Mouse (Mus musculus) testis, postnatal 10 days (tissue): ENCODE data around the gene Sh2d4b.

Experiments
- DNase-seq: peaks from one replicate; pipeline ENCODE4 v3.0.0; 2021; ENCODE audit warnings: low spot score

Sh2d4b gene

DNA sequence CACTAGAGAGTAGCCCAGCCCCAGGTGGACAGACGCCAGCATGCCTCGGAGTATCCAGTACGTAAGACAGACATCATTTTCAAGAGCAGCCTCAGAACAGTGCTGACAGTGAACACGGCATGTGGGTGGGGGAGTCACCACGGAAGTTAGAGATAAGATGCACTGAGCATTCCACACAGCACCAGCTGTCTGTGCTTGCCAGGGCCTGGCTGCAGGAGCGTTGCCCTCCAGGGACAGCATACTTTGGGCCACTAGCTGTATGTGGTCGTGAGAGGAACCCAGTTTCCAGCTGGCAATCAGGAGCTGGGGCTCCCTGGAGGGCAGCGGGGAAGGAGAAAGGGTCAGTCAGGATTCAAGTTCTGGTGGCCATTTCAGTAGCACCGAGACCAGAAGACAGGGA lies 13.7 kb upstream of the Sh2d4b start:
- peak; percentile 66 for DNase-seq

GRCm38 (mm10) chr14:40905813-40906212 lies 12.7 kb upstream of the Sh2d4b start:
- DNase-seq: no peak

DNA sequence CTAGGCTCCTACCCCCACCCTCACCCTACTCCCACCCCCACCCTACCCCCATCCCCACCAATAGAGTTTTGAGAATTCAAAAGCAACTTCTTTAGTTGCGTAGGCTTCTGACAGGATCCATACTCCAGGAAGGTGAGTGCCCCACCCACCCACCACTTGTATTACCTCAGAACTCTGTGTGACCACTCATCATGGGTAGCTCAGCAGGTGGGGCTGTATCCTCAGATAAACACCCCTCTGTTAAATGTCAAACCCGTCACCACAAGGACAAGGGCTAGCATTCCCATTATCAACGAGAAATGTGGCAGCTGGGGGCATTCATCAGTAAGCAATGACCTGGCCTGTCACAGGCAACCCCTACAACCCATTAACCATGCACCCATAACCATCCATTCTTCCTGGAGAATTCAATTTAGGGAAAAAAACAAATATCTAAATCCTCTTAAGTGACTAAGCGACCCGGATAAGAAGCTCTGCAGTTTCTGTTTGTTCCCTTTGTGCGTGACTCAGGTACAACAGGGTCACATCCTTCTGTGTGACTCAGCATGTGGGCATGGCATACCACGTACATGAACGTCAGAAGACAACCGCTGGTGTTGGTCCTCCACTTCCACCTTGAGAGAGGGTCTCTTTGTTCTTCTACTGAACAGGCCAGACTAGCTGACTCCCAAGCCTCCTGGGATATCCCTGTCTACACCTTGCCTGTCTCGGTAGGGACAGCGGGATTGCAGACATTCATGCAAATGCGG lies 9.4 kb upstream of the Sh2d4b start:
- no peak for DNase-seq

- DNase-seq: no peak
These were observed 7.2 kb upstream of the Sh2d4b start for GRCm38 (mm10) chr14:40900267-40900666.

GRCm38 (mm10) chr14:40897916-40898315 lies 4.8 kb upstream of the Sh2d4b start:
- DNase-seq: no peak

DNA sequence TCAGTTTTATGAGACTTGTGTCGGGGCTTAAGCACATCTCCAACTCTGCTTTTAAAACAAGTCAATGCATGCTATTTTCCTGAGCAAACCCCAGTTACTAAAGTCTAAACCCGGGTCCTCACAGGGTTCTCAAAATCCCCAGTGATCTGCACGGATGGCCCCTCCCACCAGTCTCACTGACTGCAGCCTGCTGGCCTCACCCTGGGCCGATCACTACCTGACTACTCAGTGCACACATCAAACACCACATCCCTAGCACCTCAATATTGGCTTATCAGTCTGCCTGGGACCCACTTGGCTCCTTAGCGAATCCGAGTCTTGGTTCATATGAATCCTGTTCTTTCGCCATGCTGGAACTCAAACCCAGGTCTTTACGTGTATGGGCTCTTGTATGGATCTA lies 2.6 kb upstream of the Sh2d4b start:
- DNase-seq: no peak

GRCm38 (mm10) chr14:40894576-40895247 lies 1.6 kb upstream of the Sh2d4b start:
- DNase-seq: peak; percentile 92

- DNase-seq: no peak
These were observed 818 bp upstream of the Sh2d4b start for GRCm38 (mm10) chr14:40893884-40894283.

DNA sequence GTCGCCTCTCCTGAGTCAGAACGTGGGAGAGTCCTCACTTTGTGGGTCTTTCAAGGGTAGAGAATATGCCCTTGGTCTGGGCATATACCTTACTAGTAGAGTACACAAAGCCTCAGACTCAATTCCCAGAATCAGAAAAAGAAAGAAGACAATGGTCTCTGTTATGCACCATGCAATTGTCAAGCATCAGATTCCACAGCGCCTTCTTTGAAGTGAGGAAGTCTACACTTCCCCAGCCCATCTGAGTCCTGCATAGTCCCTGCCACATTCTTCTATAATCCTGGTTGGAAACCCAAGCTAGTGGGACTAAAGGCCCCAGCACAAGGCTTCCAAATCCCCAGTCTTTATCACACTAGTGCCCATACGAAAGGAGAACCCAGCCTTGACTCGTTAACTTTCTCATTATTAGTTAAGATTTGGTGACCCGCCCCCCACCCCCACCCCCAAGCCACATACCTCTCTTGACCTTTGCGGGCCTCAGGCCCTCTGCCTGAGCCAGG lies 690 bp downstream of the Sh2d4b start:
- DNase-seq: no peak

DNA sequence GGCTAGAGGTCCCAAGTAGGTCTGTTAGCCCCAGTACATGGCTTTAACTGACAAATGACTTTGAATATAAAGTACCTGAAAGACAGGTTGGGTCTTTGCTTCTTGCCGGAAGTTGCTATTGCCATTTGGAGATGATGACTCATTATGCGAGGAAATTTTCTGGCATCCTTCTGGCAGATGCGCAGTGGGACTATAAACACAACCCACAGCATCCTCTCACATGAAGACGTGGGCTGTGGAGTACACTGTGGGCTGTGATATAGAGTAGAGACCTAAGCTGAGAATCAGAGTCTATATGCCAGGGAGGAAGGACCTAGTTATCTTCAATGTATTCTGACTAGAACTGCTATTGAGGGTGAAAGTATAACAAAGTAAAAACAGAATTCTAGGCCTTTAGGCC lies 1.6 kb downstream of the Sh2d4b start:
- DNase-seq: no peak

- DNase-seq: no peak
These were observed 3.4 kb downstream of the Sh2d4b start for GRCm38 (mm10) chr14:40889704-40890103.

DNA sequence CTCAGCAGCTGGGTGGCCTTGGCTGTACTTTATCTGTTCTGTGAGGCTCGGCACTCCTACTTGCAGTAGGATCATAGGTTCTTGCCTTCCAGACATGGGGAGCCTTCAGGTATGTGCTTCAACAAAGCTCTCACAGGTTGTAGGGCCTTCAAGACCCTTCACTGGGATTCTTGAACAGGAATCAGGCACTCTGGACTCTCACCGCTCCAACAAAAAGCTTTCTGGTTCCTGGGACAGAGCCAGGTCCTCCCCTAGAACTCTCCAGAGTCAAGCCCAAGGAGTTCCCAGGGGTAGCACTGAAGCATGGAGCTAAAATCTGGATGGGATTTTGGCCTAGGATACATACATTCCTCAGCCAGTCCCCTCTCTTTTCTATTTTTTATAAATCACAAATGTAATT lies 3.9 kb downstream of the Sh2d4b start:
- no peak for DNase-seq

DNA sequence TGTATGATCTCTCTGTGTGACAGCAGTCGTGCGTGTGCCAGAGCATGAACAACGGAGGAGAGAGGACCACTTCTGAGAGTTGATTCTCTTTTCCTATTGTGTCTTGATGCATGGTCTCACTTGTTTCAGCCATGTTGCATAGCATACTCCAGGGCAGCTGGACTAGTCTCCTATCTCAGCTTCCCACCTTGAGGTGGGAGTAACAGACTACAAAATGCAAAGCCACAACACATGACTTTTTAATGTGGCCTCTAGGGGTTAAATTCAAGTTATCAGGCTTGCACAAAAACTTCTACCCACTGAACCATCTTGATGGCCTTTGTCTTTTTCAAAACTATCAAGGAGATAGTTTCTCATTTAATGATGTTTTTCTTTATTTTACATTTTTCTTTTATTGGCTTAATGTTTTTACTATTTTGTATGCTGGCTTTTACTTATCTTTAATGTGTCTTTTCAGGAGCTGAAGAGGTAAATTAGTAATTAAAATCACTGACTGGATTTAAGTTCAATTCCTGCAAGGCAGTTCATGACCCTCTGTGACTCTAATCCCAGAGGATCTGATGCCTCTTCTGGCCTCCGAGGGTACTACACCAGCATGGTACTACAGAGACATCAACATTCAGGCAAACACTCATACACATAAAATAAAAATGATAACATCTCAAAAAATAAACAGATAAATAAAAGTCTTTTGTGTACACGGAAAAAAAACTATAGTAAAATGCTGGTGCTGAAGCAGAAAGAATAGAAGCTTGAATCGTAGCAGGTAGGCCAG lies 6.5 kb downstream of the Sh2d4b start:
- peak; percentile 60 for DNase-seq

GRCm38 (mm10) chr14:40885752-40886151 lies 7.3 kb downstream of the Sh2d4b start:
- no peak for DNase-seq

GRCm38 (mm10) chr14:40885225-40885624 lies 7.8 kb downstream of the Sh2d4b start:
- DNase-seq: no peak

- no peak for DNase-seq
These were observed 18.5 kb downstream of the Sh2d4b start for GRCm38 (mm10) chr14:40874565-40874964.

DNA sequence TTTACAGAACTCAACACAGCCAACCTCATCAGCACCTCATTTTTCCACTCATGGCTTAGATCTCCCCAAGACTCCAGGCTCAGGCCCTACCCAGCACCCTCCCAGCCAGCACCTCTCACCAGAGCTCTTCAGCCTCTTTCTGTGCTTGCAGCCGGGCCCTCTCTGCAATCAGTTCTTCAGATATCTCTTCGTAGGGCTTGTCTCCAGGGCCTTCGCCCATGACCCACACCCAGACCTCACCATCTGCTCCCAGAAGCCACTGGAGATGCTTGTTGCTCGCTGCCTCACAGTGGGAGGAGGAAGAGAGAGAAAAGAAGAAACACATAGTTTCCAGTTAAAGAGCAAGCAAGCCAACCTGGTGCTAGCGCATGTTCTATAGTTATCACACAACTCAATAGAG lies 19.1 kb downstream of the Sh2d4b start:
- no peak for DNase-seq

DNA sequence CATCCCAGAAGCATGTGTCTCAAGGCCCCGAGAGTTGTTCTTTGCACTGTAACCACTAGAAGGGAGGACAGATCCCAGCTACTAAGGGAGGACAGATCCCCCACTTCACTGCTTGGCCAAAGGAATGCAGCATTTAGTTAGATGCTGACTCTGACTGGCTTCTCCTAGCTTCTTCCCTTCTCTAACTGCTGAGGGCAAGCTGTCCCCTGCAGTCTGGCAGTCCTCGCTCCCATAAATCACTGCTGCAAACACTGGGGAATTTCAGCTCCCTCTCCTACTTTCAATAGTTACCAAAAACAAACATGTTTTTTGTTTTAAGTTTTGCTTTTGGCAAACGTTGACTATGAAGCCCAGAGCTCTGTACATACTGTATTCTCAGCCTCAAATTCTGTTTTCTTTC lies 22.5 kb downstream of the Sh2d4b start:
- DNase-seq: no peak

- DNase-seq: no peak
These were observed 28.1 kb downstream of the Sh2d4b start for GRCm38 (mm10) chr14:40864811-40865514.

DNA sequence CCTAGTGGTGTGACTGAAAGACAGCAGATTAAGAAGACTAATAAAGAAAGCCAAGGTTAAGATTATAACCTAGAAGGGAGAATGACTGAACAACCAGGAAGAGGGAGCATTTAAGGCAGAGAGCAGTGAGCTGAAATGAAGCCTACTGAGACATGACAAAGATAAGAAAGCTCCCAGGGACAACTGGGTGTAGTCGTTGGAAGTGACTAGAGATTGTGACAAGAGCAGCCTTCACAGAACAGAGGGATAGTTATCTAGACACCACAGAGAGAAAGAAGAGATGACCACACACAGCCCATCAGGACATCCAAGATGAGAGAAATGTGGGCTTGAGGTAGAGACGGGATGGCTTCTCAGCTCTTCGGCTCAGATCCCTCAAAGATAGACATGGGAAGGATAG lies 29.4 kb downstream of the Sh2d4b start:
- DNase-seq: no peak

DNA sequence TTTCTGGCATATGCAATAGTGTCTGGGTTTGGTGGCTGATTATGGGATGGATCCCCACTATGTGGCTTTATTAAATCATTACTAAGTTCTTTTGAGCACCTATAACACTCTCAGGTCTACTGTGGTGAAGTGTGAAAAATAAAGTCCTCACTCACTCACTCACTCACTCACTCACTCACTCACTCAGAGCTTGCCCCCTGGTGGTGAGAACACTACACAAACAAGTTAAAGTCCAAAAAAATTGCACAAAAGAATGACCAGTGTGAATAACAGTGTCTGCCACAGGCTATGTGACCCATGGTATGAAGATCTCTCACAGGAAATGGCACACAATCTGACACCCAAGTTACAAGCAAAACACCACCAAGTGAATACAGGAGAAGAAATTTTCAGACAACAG lies 30.0 kb downstream of the Sh2d4b start:
- no peak for DNase-seq

DNA sequence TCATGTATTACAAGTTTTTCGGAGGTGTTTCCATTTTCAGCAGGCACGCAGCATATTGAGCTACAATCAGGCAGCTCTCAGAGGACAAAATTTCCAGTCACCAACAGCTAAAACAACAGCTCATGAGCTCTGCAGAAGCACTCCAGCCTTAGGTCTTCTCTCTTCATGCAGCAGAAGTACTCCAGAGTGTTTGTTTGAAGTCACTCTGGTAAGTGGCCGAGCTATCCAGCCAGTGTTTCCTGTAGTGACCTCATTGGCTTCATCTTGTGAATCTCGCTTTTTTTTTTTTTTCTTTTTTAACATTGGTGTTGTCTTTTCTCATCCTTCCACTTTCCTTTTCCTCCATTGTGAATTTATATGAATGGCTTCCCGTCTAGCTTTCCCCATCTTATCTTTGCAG lies 40.1 kb downstream of the Sh2d4b start:
- DNase-seq: no peak
